ENCODE assay signal across 8 mouse cellular contexts in genomic region chr8:121578676-121579451, GRCm38 (mm10). TPM values are rescaled to one million over a fixed set of nuclear protein-coding genes. Genes with fewer than 3 reads are reported as not detected.
DNase-seq lines count a peak whose midpoint lies in the region; ATAC-seq and TF ChIP-seq lines count a peak whose summit lies in the region.

Gene Fbxo31, minus strand, starts transcription at chr8:121578806.

- TF ChIP-seq CTCF in bone marrow, adult 2 months (IDR thresholded peaks at IDR 0.05; ENCODE audit: control insufficient read depth, insufficient read depth, low read length) = no peak
- TF ChIP-seq CTCF in midbrain, postnatal 0 days (IDR thresholded peaks at IDR 0.05) = no peak

- peak; percentile 99 for DNase-seq in 416B (ENCODE audit: low read depth)
- peak; percentile 90 for DNase-seq in heart, adult 8-10 months (ENCODE audit: low spot score)
- DNase-seq in kidney, adult 9 months = peak; percentile 96
- DNase-seq in limb, embryonic 14.5 days (ENCODE audit: low spot score) = peak; percentile 92
- peak; percentile 94 for DNase-seq in midbrain, postnatal 0 days (ENCODE audit: low spot score)
- DNase-seq in spleen, postnatal 14 days (ENCODE audit: low spot score in 2 of 2) = peak; percentile 82 to 92

- H3K27ac ChIP-seq in bone marrow, adult 2 months (ENCODE audit: control insufficient read depth, insufficient read depth, low read depth, low read length, poor library complexity) = peak within 1 kb of the TSS; percentile 93
- peak within 1 kb of the TSS; percentile 66 for H3K27ac ChIP-seq in embryonic facial prominence, embryonic 15.5 days (replicated peaks)
- no peak within 1 kb of the TSS for H3K27ac ChIP-seq in limb, embryonic 14.5 days (replicated peaks; ENCODE audit: low read depth, low read length)
- peak within 1 kb of the TSS; percentile 73 for H3K27ac ChIP-seq in midbrain, postnatal 0 days (ENCODE audit: low read depth, low read length)

- no peaks in the 10 kb centered on the region for H3K9me3 ChIP-seq in embryonic facial prominence, embryonic 15.5 days (replicated peaks)
- H3K9me3 ChIP-seq in limb, embryonic 14.5 days (ENCODE audit: control insufficient read depth, low read length) = no peaks in the 10 kb centered on the region
- no peaks in the 10 kb centered on the region for H3K9me3 ChIP-seq in midbrain, postnatal 0 days (ENCODE audit: low read length)

- no peaks in the 10 kb centered on the region for H3K36me3 ChIP-seq in embryonic facial prominence, embryonic 15.5 days
- H3K36me3 ChIP-seq in limb, embryonic 14.5 days (ENCODE audit: control insufficient read depth, insufficient read depth, low read length) = no peaks in the 10 kb centered on the region
- no peaks in the 10 kb centered on the region for H3K36me3 ChIP-seq in midbrain, postnatal 0 days (ENCODE audit: insufficient read depth, low read length)

- peak; percentile 90 for ATAC-seq in embryonic facial prominence, embryonic 15.5 days (ENCODE audit: insufficient number of reproducible peaks, low FRiP score, low TSS enrichment, low read depth)
- ATAC-seq in limb, embryonic 14.5 days (ENCODE audit: low FRiP score, low read depth) = peak; percentile 92
- ATAC-seq in midbrain, postnatal 0 days (ENCODE audit: low FRiP score) = peak; percentile 93

- peaks cover 3% of the 10 kb centered on the region; the same call in 1 of the 2 replicates for H3K4me1 ChIP-seq in bone marrow, adult 2 months (ENCODE audit: control insufficient read depth, insufficient read depth, low read length)
- H3K4me1 ChIP-seq in embryonic facial prominence, embryonic 15.5 days = peaks cover 17% of the 10 kb centered on the region
- H3K4me1 ChIP-seq in limb, embryonic 14.5 days (ENCODE audit: control insufficient read depth, insufficient read depth, low read length) = peaks cover 19% of the 10 kb centered on the region
- peaks cover 6% of the 10 kb centered on the region; the same call in 1 of the 2 replicates for H3K4me1 ChIP-seq in midbrain, postnatal 0 days (ENCODE audit: insufficient read depth, low read length)

- peak within 1 kb of the TSS; percentile 79 for H3K9ac ChIP-seq in embryonic facial prominence, embryonic 15.5 days
- peak within 1 kb of the TSS; percentile 83 for H3K9ac ChIP-seq in limb, embryonic 14.5 days (ENCODE audit: low read depth, low read length, severe bottlenecking)
- peak within 1 kb of the TSS; percentile 86 for H3K9ac ChIP-seq in midbrain, postnatal 0 days (replicated peaks; ENCODE audit: low read length, poor library complexity, severe bottlenecking)

- H3K4me3 ChIP-seq in bone marrow, adult 2 months (replicated peaks; ENCODE audit: control insufficient read depth, low read depth, low read length) = peak within 1 kb of the TSS; percentile 87
- peak within 1 kb of the TSS; percentile 95 for H3K4me3 ChIP-seq in embryonic facial prominence, embryonic 15.5 days (replicated peaks)
- H3K4me3 ChIP-seq in limb, embryonic 14.5 days (replicated peaks; ENCODE audit: low read length) = peak within 1 kb of the TSS; percentile 90
- H3K4me3 ChIP-seq in midbrain, postnatal 0 days (ENCODE audit: low read depth, low read length) = peak within 1 kb of the TSS; percentile 95

- H3K4me2 ChIP-seq in embryonic facial prominence, embryonic 15.5 days (replicated peaks) = peak within 1 kb of the TSS; percentile 82
- H3K4me2 ChIP-seq in limb, embryonic 14.5 days (replicated peaks; ENCODE audit: low read depth, low read length, severe bottlenecking) = peak within 1 kb of the TSS; percentile 84
- H3K4me2 ChIP-seq in midbrain, postnatal 0 days (ENCODE audit: low read depth, low read length, poor library complexity, severe bottlenecking) = peak within 1 kb of the TSS; percentile 82

- no peaks in the 10 kb centered on the region for H3K27me3 ChIP-seq in embryonic facial prominence, embryonic 15.5 days
- no peaks in the 10 kb centered on the region for H3K27me3 ChIP-seq in limb, embryonic 14.5 days (ENCODE audit: control insufficient read depth, insufficient read depth, low read length)
- no peaks in the 10 kb centered on the region for H3K27me3 ChIP-seq in midbrain, postnatal 0 days (ENCODE audit: insufficient read depth, low read length)

- peak; percentile 59; the same call in 1 of the 2 replicates for TF ChIP-seq POLR2A in bone marrow, adult 2 months (IDR thresholded peaks at IDR 0.05; ENCODE audit: borderline replicate concordance, control insufficient read depth, low read depth, low read length)
- peak; percentile 75; the same call in 1 of the 2 replicates for TF ChIP-seq POLR2A in limb, embryonic 14.5 days (IDR thresholded peaks at IDR 0.05; ENCODE audit: borderline replicate concordance, extremely low read depth, insufficient read depth, insufficient read length)

- 2% methylated on average over 62 of the region's 63 CpGs for WGBS in bone marrow, adult 2 months
- under 1% methylated on average over 63 of the region's 63 CpGs for WGBS in embryonic facial prominence, embryonic 15.5 days
- 2% methylated on average over 44 of the region's 63 CpGs for WGBS in limb, embryonic 14.5 days
- WGBS in midbrain, postnatal 0 days = 2% methylated on average over 36 of the region's 63 CpGs

RNA-seq across cellular contexts. Expression of gene Fbxo31, which starts in this region (rescaled TPM):
- polyA plus RNA-seq in bone marrow, adult 2 months (2011; ENCODE audit: insufficient read depth, insufficient read length, low replicate concordance, missing spikeins) = 9.4 and 19.4 TPM in 2 replicates
- 16.4 and 18.0 TPM in 2 replicates for polyA plus RNA-seq in embryonic facial prominence, embryonic 15.5 days (2015; fragmentation: Nextera tagmentation; extraction: Ambion mirVana)
- 100 to 1,000 TPM in 2 of 4 experiments, 10 to 100 TPM in 2; 93.3 to 137 (median 102) TPM for total RNA-seq in heart, adult 8-10 months (2022)
- polyA plus RNA-seq in limb, embryonic 14.5 days (2012; rRNA removed) = 21.5 and 28.5 TPM in 2 replicates
- polyA plus RNA-seq in limb, embryonic 14.5 days (2014; fragmentation: Nextera tagmentation; extraction: Ambion mirVana) = 19.1 and 21.0 TPM in 2 replicates
- 62.1 and 68.9 TPM in 2 replicates for total RNA-seq in midbrain, postnatal 0 days (2014; rRNA removed)
- 36.3 and 37.3 TPM in 2 replicates for polyA plus RNA-seq in midbrain, postnatal 0 days (2015; fragmentation: Nextera tagmentation; extraction: Ambion mirVana)
